Mouse (Mus musculus) embryonic facial prominence, embryonic 11.5 days (tissue): Measurements from ENCODE around the gene Siglec1. TPM values are rescaled to one million over a fixed set of nuclear protein-coding genes. Genes with fewer than 3 reads are reported as not detected.
A peak's percentile ranks its signal among the peaks of the same experiment; 100 is the strongest.

Experiments
- ATAC-seq: fragments of 200-750 bp; cut with Nextera tagmentation; replicated peaks from 2 replicates; pipeline ENCODE4 v1.8.0; 2017; ENCODE audit warnings: low read depth; ENCODE audit not compliant: insufficient number of reproducible peaks, low FRiP score, low TSS enrichment
- DNase-seq: peaks from one replicate; pipeline ENCODE4 v3.0.0-alpha.2; 2015; ENCODE audit warnings: low spot score
- H3K27ac ChIP-seq: fragments of 300-500 bp; sonication (generic); replicated peaks from 2 replicates; pipeline ENCODE4 v1.5.1; 2014; ENCODE audit warnings: mild to moderate bottlenecking, low read depth, low read length, control low read depth
- H3K27me3 ChIP-seq: fragments of 300-500 bp; sonication (generic); 2 replicates; pipeline ENCODE4 v1.6.1; 2014; ENCODE audit warnings: mild to moderate bottlenecking, low read length, moderate library complexity, mixed read lengths; ENCODE audit not compliant: control insufficient read depth, insufficient read depth
- H3K36me3 ChIP-seq: fragments of 300-500 bp; sonication (generic); replicated peaks from 2 replicates; pipeline ENCODE4 v1.6.1; 2014; ENCODE audit warnings: low read depth, mild to moderate bottlenecking, low read length, moderate library complexity, mixed read lengths; ENCODE audit not compliant: control insufficient read depth, insufficient read depth
- H3K4me1 ChIP-seq: fragments of 300-500 bp; sonication (generic); 2 replicates; pipeline ENCODE4 v1.6.1; 2014; ENCODE audit warnings: low read length, mixed read lengths; ENCODE audit not compliant: control insufficient read depth, insufficient read depth
- H3K4me2 ChIP-seq: fragments of 300-500 bp; sonication (generic); 2 replicates; pipeline ENCODE4 v1.6.1; 2014; ENCODE audit warnings: low read depth, mild to moderate bottlenecking, control low read depth, low read length, moderate library complexity
- H3K4me3 ChIP-seq: fragments of 300-500 bp; sonication (generic); 2 replicates; pipeline ENCODE4 v1.5.1; 2014; ENCODE audit warnings: low read depth, low read length, control low read depth
- H3K9ac ChIP-seq: fragments of 300-500 bp; sonication (generic); replicated peaks from 2 replicates; pipeline ENCODE4 v1.6.1; 2014; ENCODE audit warnings: mild to moderate bottlenecking, control low read depth, low read length
- H3K9me3 ChIP-seq: fragments of 300-500 bp; sonication (generic); replicated peaks from 2 replicates; pipeline ENCODE4 v1.6.1; 2016; ENCODE audit warnings: mild to moderate bottlenecking, low read length, inconsistent platforms, mixed read lengths; ENCODE audit not compliant: control insufficient read depth
- whole genome bisulfite sequencing: fragments of 180-500 bp; shearing (Covaris S2); extraction: QIAGEN DNeasy Blood & Tissue Kit; methylation state at CpG from one replicate; pipeline ENCODE4 v1.1.7; 2014; 5-methylcytosine and 5-hydroxymethylcytosine counted together
- polyA plus RNA-seq: library from polyadenylated mRNA; unstranded; fragments of >200 nt; fragmentation: Nextera tagmentation; extraction: Ambion mirVana; gene quantifications from 2 replicates; pipeline ENCODE4 v1.2.1, GENCODE M21; 2014

Siglec1 gene
- polyA plus RNA-seq, 1 experiment from 2014 or later = 0.07 TPM

GRCm38 (mm10) chr2:131044354-131044852 lies 42.2 kb downstream of the Siglec1 start:
- Histone ChIP-seq H3K4me2 (no peak overlapping the region), H3K9ac (no peak overlapping the region), H3K9me3 (no peaks in the 10 kb centered on the region), H3K27ac (no peak overlapping the region), H3K27me3 (peaks cover 32% of the 10 kb centered on the region), H3K4me1 (no peaks in the 10 kb centered on the region), H3K36me3 (no peaks in the 10 kb centered on the region), H3K4me3 (no peak overlapping the region)
- DNase-seq (peak; percentile 42), ATAC-seq (no peak)
- WGBS = 8% methylated on average over 7 of the region's 7 CpGs

GRCm38 (mm10) chr2:131042988-131043387 lies 43.6 kb downstream of the Siglec1 start, which contains the start of gene Gfra4:
Gene Gfra4 (minus strand): TSS chr2:131043088.
- no peak within 1 kb of the TSS for H3K27ac ChIP-seq
- no peak for DNase-seq
- no peak within 1 kb of the TSS for H3K4me2 ChIP-seq
- H3K36me3 ChIP-seq = no peaks in the 10 kb centered on the region
- no peak within 1 kb of the TSS for H3K4me3 ChIP-seq
- H3K9ac ChIP-seq = no peak within 1 kb of the TSS
- no peaks in the 10 kb centered on the region for H3K9me3 ChIP-seq
- 56% methylated on average over 2 of the region's 2 CpGs for WGBS
- ATAC-seq = no peak
- H3K4me1 ChIP-seq = no peaks in the 10 kb centered on the region
- H3K27me3 ChIP-seq = peaks cover 32% of the 10 kb centered on the region

DNA sequence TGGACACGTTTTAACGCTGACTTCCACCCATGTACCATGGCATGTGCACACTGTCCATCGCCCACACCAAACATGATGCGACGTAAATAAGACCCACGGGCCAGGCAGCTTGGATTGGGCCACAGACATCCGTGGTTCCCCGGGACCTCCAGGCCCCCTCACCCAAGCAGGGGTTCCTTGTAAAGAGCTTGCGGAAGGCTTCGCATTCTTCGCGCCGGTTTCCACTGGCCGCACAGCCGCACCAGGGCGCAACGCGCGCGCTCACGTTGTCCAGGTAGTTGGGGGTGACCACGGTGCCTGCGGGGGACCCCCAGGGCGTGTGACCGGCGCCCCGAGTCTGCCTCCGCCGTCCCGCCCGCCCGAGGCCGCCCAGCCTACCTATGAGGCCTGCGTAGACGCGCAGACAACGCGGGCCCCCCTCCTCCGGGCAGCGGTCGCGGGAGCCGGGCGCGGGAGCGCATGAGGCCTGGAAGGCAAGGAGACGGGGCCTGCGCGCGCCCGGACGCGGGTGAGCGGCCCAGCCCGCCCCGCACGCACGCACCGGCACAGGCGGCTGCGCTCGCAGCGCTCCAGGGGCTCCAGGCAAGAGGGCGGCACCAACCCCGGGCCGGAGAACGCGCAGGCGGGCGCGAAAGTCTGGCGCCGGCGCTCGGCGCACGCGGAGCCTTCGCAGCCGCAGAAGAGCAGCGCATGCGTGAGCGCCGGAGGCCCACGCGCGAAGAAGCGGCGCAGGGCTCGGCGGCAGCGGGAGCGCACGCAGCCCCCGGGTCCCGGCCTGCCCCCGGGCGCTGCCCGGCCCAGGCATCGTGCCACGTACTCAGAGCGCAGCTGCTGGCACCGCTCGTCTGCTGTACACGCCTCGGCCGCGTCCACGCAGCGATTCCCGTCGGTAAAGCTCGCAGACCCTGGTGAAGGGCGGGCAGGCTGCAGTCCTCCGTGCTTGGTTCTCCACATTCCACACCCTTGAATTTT lies 45.4 kb downstream of the Siglec1 start:
- 0 out of 2 replicates have a peak, but pooled peaks have one; percentile 21 for ATAC-seq
- WGBS = 3% methylated on average over 110 of the region's 115 CpGs
- peaks cover 32% of the 10 kb centered on the region for H3K27me3 ChIP-seq
- H3K27ac ChIP-seq = no peak overlapping the region
- peak; percentile 63 for DNase-seq
- H3K36me3 ChIP-seq = no peaks in the 10 kb centered on the region
- H3K9ac ChIP-seq = peak overlapping the region; percentile 73
- H3K4me3 ChIP-seq = peak overlapping the region; percentile 42
- peak overlapping the region; percentile 97 for H3K4me2 ChIP-seq
- H3K4me1 ChIP-seq = no peaks in the 10 kb centered on the region
- no peaks in the 10 kb centered on the region for H3K9me3 ChIP-seq

DNA sequence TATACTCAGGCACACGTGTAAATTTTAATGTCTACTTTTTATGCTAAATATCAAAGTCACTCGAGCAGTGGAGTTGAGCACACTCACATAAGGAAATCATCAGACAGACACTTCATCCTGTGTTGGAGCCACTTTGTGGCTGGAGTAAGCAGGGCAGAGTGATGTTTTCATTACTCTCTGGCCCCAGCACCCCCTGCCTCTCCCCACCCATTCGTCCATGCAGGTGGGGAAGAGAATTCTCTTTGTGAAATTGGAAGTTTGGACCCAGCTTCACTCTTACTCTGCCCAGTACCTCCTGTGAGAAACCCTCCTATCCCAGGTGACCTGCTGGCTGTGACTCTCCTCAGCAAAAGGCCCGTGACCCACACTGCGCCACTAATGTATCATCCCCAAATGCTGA lies 47.9 kb downstream of the Siglec1 start:
- 81% methylated on average over 5 of the region's 5 CpGs for WGBS
- ATAC-seq = no peak
- H3K36me3 ChIP-seq = no peaks in the 10 kb centered on the region

DNA sequence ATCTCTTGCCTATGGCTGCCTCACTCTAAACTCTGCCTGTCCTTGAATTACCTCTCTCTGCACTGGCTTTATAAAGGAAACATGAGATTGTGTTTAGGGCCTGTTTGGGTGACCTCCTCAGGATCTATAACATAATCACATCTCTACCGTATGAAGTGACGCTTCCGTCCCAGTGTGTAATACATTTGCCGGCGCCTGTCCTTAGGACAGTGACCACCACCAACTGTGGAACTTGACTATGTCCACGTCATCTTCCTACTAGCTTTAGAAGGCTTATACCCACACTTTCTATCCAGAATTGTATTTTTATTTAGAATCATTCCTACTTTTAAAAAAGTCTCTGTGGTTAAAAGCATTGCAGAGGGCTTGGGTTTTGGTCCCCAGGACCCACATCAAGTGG lies 48.4 kb downstream of the Siglec1 start:
- no peak for DNase-seq
- Histone ChIP-seq H3K27me3 (peaks cover 32% of the 10 kb centered on the region), H3K27ac (no peak overlapping the region), H3K4me3 (no peak overlapping the region), H3K36me3 (no peaks in the 10 kb centered on the region), H3K4me2 (no peak overlapping the region), H3K9me3 (no peaks in the 10 kb centered on the region), H3K9ac (no peak overlapping the region), H3K4me1 (no peaks in the 10 kb centered on the region)
- 89% methylated on average over 6 of the region's 6 CpGs for WGBS
- ATAC-seq = no peak

More for the DNA sequence above, 47.9 kb downstream of the Siglec1 start:
- Histone ChIP-seq H3K27me3 (peaks cover 32% of the 10 kb centered on the region), H3K27ac (no peak overlapping the region), H3K9me3 (no peaks in the 10 kb centered on the region), H3K9ac (no peak overlapping the region), H3K4me1 (no peaks in the 10 kb centered on the region), H3K4me3 (no peak overlapping the region), H3K4me2 (no peak overlapping the region)
- DNase-seq = no peak

- H3K4me2 ChIP-seq = no peak overlapping the region
- ATAC-seq (no peak), DNase-seq (no peak)
- 69% methylated on average over 17 of the region's 17 CpGs for WGBS
- H3K9ac ChIP-seq = no peak overlapping the region
- no peak overlapping the region for H3K27ac ChIP-seq
- no peak overlapping the region for H3K4me3 ChIP-seq
- H3K36me3 ChIP-seq = no peaks in the 10 kb centered on the region
- peaks cover 28% of the 10 kb centered on the region for H3K27me3 ChIP-seq
- no peaks in the 10 kb centered on the region for H3K9me3 ChIP-seq
- no peaks in the 10 kb centered on the region for H3K4me1 ChIP-seq
Measured at GRCm38 (mm10) chr2:131037226-131037990, 49.2 kb downstream of the Siglec1 start.

DNA sequence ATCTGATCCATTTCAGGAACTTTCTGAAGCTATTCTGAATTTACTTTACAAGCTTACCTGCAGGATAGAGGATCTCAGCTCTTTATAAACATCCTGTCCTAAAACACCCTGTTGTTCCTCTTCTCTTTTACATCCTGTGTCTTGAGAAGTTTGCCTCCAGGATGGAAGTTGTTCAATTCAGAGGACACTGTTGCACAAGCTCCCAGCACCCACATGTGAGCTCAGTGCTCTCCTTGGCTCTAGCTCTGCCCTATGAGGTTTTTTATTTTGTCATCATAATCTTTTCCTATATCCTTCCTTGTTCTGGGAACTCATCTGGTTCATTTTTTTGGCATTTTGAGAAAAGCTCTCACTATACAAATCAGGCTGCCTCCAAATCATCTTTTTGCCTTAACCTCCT lies 49.8 kb downstream of the Siglec1 start:
- Histone ChIP-seq H3K27ac (no peak overlapping the region), H3K27me3 (peaks cover 22% of the 10 kb centered on the region), H3K4me3 (no peak overlapping the region), H3K9me3 (no peaks in the 10 kb centered on the region), H3K4me2 (no peak overlapping the region), H3K36me3 (no peaks in the 10 kb centered on the region), H3K4me1 (no peaks in the 10 kb centered on the region), H3K9ac (no peak overlapping the region)
- ATAC-seq (no peak), DNase-seq (no peak)
